Mouse (Mus musculus): ENCODE data around the gene Pax9. TPM values are rescaled to one million over a fixed set of nuclear protein-coding genes. Genes with fewer than 3 reads are reported as not detected.

The Pax9 gene
- 0.08 TPM in 2 replicates for polyA plus RNA-seq (2014; fragmentation: Nextera tagmentation; extraction: Ambion mirVana)

DNA sequence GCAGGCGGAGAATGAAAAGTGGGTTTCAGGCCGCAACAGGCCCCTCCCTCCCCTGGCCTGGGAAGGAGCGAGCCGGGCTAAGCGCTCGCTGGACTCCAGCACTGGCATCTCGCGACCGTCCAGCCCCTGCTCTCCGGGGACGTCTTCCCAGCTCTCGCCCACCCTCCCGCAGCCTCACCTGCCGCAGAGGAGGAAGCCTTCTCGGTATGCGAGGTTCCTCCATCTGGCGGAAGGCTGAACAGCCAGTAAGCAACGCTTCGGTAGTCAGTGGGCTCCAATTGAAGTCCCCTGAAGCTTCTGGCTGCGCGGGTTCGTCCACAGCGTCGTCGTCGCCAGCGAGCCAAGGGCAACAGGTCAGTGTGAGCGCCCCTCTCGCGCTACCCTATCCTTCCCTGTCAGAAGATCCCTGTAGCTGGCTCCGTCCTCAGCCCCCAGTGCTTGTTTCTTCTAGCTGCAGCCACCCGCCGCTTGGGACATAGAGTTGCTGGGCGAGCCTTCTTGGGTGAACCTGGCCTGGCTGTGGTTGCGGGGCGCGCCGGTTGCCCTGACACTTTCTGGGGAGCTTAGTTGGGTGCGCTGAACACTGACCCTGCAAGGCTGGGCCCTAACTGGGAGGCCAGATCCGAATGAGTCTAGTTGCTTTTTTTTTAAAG, at the start of gene Pax9:
TSS of gene Pax9 (plus strand) at position 341 of the 653 bp plus-strand sequence.
- DNase-seq (ENCODE audit: low spot score, missing footprints), result peak; percentile 95
- H3K27me3 ChIP-seq (ENCODE audit: control insufficient read depth, insufficient read depth, low read length), result peaks cover 98% of the 10 kb centered on the region
- no peak for ATAC-seq (ENCODE audit: low FRiP score)
- no peak within 1 kb of the TSS for H3K4me3 ChIP-seq (ENCODE audit: low read depth, low read length)
- H3K4me2 ChIP-seq, result peak within 1 kb of the TSS; percentile 29; the same call in 1 of the 2 replicates
- no peak within 1 kb of the TSS for H3K27ac ChIP-seq (ENCODE audit: low read depth, low read length)
- H3K9ac ChIP-seq (ENCODE audit: low read length), result no peak within 1 kb of the TSS
- no peaks in the 10 kb centered on the region for H3K36me3 ChIP-seq (ENCODE audit: control insufficient read depth, insufficient read depth, low read length)
- H3K4me1 ChIP-seq (ENCODE audit: control insufficient read depth, insufficient read depth, low read length), result peaks cover 15% of the 10 kb centered on the region
- no peaks in the 10 kb centered on the region; the same call in 1 of the 2 replicates for H3K9me3 ChIP-seq (ENCODE audit: control insufficient read depth, low read length)
- under 1% methylated on average over 38 of the region's 40 CpGs for WGBS

DNA sequence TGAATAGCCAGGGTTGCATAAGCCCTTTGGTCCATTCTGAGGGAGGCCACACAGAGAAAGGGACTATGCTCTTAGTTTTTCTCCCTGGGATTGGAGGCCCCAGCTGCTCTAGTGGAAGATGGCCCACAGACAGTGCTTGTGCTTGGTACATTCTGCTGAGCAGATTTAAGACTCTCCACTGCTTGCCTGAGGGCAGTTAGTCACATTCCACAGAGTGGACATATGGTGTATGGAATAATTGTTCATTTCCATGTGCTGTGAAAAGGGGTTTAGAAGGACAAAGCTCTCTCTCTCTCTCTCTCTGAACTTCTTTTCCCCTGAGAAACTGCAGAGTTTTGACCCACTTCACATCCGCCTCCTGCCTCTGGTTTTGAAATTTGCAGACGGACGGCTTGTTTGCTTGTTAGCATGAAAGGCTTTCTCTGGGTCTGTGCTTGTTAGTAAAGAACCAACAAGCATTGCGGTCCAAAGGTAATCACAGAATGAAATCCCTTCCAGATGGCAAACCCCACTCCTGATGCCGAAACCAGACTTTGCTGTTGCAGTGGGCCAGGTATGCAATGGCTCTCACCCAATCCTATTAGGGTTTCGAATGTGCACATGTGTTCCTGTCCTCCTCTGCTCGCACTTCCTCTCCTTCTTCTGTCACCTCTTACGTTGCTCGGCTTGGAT, 22.0 kb upstream of the Pax9 start:
- ATAC-seq (ENCODE audit: low FRiP score) (0 out of 2 replicates have a peak, but pooled peaks have one; percentile 38), DNase-seq (ENCODE audit: low spot score, missing footprints) (no peak)
- Histone ChIP-seq H3K27me3 (ENCODE audit: control insufficient read depth, insufficient read depth, low read length) (no peaks in the 10 kb centered on the region; the same call in 1 of the 2 replicates), H3K4me2 (no peak overlapping the region), H3K36me3 (ENCODE audit: control insufficient read depth, insufficient read depth, low read length) (no peaks in the 10 kb centered on the region), H3K27ac (ENCODE audit: low read depth, low read length) (no peak overlapping the region), H3K4me3 (ENCODE audit: low read depth, low read length) (no peak overlapping the region), H3K9me3 (ENCODE audit: control insufficient read depth, low read length) (no peaks in the 10 kb centered on the region), H3K4me1 (ENCODE audit: control insufficient read depth, insufficient read depth, low read length) (no peaks in the 10 kb centered on the region), H3K9ac (ENCODE audit: low read length) (no peak overlapping the region)
- 81% methylated on average over 9 of the region's 9 CpGs for WGBS

DNA sequence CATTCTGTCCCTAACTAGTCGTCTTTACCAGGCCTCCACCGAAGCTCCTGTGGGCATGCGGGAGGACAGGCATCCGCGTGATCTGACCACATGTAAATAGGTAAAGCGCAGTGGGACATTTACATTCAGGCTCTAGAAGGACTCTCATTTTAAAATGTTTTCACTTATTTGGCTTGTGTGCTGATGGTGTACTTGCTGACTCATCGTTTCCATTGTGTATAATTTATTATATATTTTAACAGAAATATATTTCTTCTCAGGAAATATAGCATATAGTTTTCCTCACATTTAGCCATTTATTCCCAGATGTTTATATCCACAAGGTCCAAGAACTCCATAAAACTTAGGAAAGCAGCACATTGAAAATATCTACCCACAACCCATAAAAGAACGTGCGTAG, 20.8 kb upstream of the Pax9 start:
- Histone ChIP-seq H3K4me1 (ENCODE audit: control insufficient read depth, insufficient read depth, low read length) (no peaks in the 10 kb centered on the region), H3K4me2 (no peak overlapping the region), H3K27ac (ENCODE audit: low read depth, low read length) (no peak overlapping the region), H3K9me3 (ENCODE audit: control insufficient read depth, low read length) (no peaks in the 10 kb centered on the region), H3K27me3 (ENCODE audit: control insufficient read depth, insufficient read depth, low read length) (no peaks in the 10 kb centered on the region; the same call in 1 of the 2 replicates), H3K9ac (ENCODE audit: low read length) (no peak overlapping the region), H3K4me3 (ENCODE audit: low read depth, low read length) (no peak overlapping the region), H3K36me3 (ENCODE audit: control insufficient read depth, insufficient read depth, low read length) (no peaks in the 10 kb centered on the region)
- WGBS, result 95% methylated on average over 9 of the region's 9 CpGs
- ATAC-seq (ENCODE audit: low FRiP score) (no peak), DNase-seq (ENCODE audit: low spot score, missing footprints) (no peak)

DNA sequence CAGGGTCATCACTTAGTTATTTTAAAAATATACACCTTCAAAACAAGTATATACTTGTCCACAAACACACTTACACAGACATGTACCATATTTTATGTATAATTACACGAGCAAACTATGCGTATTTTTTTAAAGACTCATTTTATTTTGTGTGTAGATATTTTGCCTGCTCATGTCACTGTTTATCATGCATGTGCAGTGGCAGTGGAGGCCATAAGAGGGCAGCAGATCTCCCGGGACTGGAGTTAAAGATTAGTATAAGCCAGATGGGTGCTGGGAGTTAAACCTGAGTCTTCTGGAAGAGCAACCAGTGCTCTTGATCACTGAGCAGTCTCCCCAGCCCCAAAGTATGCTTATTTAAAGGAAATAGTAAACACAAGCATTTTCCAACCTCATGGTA, 16.8 kb upstream of the Pax9 start:
- no peak overlapping the region for H3K9ac ChIP-seq (ENCODE audit: low read length)
- peaks cover 3% of the 10 kb centered on the region; the same call in 1 of the 2 replicates for H3K27me3 ChIP-seq (ENCODE audit: control insufficient read depth, insufficient read depth, low read length)
- DNase-seq (ENCODE audit: low spot score, missing footprints) (no peak), ATAC-seq (ENCODE audit: low FRiP score) (no peak)
- H3K9me3 ChIP-seq (ENCODE audit: control insufficient read depth, low read length), result no peaks in the 10 kb centered on the region
- H3K27ac ChIP-seq (ENCODE audit: low read depth, low read length), result no peak overlapping the region
- 35% methylated on average over 3 of the region's 3 CpGs for WGBS
- H3K4me2 ChIP-seq, result no peak overlapping the region
- no peaks in the 10 kb centered on the region for H3K36me3 ChIP-seq (ENCODE audit: control insufficient read depth, insufficient read depth, low read length)
- no peaks in the 10 kb centered on the region for H3K4me1 ChIP-seq (ENCODE audit: control insufficient read depth, insufficient read depth, low read length)
- no peak overlapping the region for H3K4me3 ChIP-seq (ENCODE audit: low read depth, low read length)

DNA sequence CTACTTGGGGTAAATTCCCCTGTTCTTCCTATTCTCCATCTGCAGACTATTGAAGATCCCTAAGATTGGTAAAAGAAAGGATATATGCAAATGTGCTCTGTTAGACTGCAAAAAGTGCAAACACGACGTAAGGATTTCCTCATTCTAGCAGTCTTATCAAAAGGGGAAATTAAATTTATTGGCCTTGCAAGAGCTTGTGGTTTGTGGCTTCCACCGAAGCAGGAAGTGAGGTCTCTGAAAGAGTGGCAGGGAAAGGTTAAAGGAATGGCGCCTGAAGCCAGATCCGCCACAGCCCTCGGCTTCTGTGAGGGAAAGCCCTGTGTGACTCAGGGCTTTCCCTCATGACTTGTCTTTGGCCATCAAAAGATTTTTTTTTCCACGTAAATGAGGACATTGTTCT, 13.9 kb upstream of the Pax9 start:
- WGBS, result 76% methylated on average over 7 of the region's 7 CpGs
- ATAC-seq (ENCODE audit: low FRiP score), result no peak
- no peak overlapping the region for H3K27ac ChIP-seq (ENCODE audit: low read depth, low read length)
- H3K27me3 ChIP-seq (ENCODE audit: control insufficient read depth, insufficient read depth, low read length), result peaks cover 31% of the 10 kb centered on the region
- no peaks in the 10 kb centered on the region for H3K9me3 ChIP-seq (ENCODE audit: control insufficient read depth, low read length)
- H3K9ac ChIP-seq (ENCODE audit: low read length), result no peak overlapping the region
- peaks cover 4% of the 10 kb centered on the region; the same call in 1 of the 2 replicates for H3K4me1 ChIP-seq (ENCODE audit: control insufficient read depth, insufficient read depth, low read length)
- no peaks in the 10 kb centered on the region for H3K36me3 ChIP-seq (ENCODE audit: control insufficient read depth, insufficient read depth, low read length)
- H3K4me2 ChIP-seq, result no peak overlapping the region
- H3K4me3 ChIP-seq (ENCODE audit: low read depth, low read length), result no peak overlapping the region
- DNase-seq (ENCODE audit: low spot score, missing footprints), result no peak

DNA sequence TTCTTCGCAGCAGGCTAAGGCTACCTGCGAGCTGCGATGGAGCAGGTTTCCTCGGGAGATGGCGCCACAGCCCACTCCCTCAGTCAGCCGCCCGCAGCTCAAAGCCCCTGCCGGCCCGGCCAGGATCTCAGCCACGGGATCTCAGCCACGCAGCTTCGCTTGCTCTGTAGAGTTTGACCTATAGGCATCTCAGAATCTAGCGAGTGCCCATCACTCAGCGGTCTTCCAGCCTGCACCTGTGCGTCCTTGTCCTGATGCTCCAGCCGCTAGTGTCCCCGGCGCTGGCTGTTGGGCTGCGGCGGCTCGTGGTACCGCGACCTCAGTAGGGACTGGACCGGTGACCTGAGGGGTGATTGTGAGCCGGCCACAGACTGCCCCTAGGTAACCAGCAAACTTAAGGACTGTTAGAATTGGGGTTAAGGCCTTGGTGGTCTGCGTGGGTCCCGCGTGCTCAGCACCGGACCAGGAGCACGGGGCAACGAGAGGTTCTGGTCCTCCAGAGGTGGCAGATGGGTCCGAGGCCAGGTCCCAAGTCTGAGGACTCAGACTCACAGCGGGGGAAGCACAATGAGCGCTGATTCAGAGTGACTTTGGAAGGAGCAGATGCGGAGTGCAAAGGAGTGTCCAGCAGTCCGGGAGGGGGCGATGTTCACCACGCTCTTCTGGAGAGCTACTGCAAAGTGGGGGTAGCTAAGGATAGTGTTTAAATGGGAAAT, 10.3 kb upstream of the Pax9 start:
- peaks cover 66% of the 10 kb centered on the region for H3K27me3 ChIP-seq (ENCODE audit: control insufficient read depth, insufficient read depth, low read length)
- DNase-seq (ENCODE audit: low spot score, missing footprints) (peak; percentile 95), ATAC-seq (ENCODE audit: low FRiP score) (peak; percentile 78)
- H3K27ac ChIP-seq (ENCODE audit: low read depth, low read length), result no peak overlapping the region
- peak overlapping the region; percentile 54 for H3K4me2 ChIP-seq
- no peaks in the 10 kb centered on the region for H3K9me3 ChIP-seq (ENCODE audit: control insufficient read depth, low read length)
- H3K9ac ChIP-seq (ENCODE audit: low read length), result no peak overlapping the region
- no peaks in the 10 kb centered on the region for H3K36me3 ChIP-seq (ENCODE audit: control insufficient read depth, insufficient read depth, low read length)
- under 1% methylated on average over 38 of the region's 38 CpGs for WGBS
- peak overlapping the region; percentile 29 for H3K4me3 ChIP-seq (ENCODE audit: low read depth, low read length)
- peaks cover 4% of the 10 kb centered on the region; the same call in 1 of the 2 replicates for H3K4me1 ChIP-seq (ENCODE audit: control insufficient read depth, insufficient read depth, low read length)

DNA sequence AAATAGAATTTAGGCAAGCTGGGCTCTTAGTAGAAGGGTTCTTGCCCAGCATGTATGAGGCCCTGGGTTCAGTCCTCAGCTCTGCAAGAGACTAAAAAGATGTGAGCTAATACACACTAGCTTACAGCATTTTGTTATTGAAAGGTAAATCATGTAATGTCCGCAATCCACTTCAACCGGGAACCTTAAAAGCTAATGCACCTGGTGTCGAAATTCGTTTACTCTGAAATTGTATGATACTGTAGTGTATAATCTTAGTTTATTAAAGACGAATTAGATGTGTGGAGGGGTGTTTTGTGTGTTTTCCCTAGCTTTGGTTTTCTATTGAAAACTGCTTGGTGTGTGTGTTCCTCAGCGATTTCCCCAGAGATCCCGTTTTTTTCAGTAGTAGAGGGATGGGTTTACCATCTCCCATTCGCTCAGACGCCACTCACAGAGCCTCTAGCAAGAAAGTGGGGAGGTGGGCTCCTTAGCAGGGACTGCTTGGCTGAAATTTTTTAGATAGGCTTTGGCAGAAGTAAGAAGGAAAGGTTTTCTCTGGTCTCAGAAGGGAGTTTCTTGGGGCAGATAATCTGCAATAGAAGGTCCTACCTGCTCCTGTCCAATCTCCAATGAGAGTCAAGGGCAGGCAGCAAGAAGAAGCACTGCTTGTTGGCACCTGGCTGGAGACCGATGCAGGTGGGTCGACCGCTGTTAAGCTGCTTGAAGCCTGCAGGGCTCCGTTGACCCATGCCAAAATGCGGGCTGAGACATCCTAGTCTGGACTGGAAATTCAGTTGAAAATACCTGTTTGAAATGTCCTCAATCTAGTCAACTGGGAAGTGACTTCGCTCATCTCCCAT, 3.7 kb upstream of the Pax9 start:
- Histone ChIP-seq H3K27ac (ENCODE audit: low read depth, low read length) (no peak overlapping the region), H3K36me3 (ENCODE audit: control insufficient read depth, insufficient read depth, low read length) (no peaks in the 10 kb centered on the region), H3K4me2 (no peak overlapping the region), H3K9ac (ENCODE audit: low read length) (no peak overlapping the region), H3K27me3 (ENCODE audit: control insufficient read depth, insufficient read depth, low read length) (peaks cover 96% of the 10 kb centered on the region), H3K4me3 (ENCODE audit: low read depth, low read length) (no peak overlapping the region), H3K9me3 (ENCODE audit: control insufficient read depth, low read length) (no peaks in the 10 kb centered on the region; the same call in 1 of the 2 replicates), H3K4me1 (ENCODE audit: control insufficient read depth, insufficient read depth, low read length) (peaks cover 4% of the 10 kb centered on the region; the same call in 1 of the 2 replicates)
- DNase-seq (ENCODE audit: low spot score, missing footprints) (peak; percentile 94), ATAC-seq (ENCODE audit: low FRiP score) (no peak)
- WGBS, result 4% methylated on average over 15 of the region's 15 CpGs

DNA sequence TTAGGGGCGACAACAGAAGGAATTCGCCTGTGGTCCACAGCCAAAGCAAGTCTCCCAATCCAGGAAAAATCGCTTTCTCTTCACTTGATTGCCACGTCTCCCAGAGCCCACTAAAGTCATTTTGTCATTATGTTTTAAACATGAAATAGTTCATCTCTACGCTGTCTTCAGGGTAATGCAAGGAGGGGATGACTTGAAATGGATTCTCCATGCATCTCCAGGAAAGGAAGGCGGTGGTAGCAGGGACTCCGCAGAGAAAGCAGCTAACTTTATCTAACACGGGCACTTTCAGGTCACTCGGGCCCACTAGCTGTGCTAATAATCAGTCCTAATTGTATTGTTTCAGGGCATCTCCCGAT, 3.1 kb upstream of the Pax9 start:
- Histone ChIP-seq H3K9ac (ENCODE audit: low read length) (no peak overlapping the region), H3K4me3 (ENCODE audit: low read depth, low read length) (no peak overlapping the region), H3K36me3 (ENCODE audit: control insufficient read depth, insufficient read depth, low read length) (no peaks in the 10 kb centered on the region), H3K9me3 (ENCODE audit: control insufficient read depth, low read length) (no peaks in the 10 kb centered on the region; the same call in 1 of the 2 replicates), H3K27me3 (ENCODE audit: control insufficient read depth, insufficient read depth, low read length) (peaks cover 96% of the 10 kb centered on the region), H3K4me1 (ENCODE audit: control insufficient read depth, insufficient read depth, low read length) (peaks cover 4% of the 10 kb centered on the region; the same call in 1 of the 2 replicates), H3K27ac (ENCODE audit: low read depth, low read length) (no peak overlapping the region), H3K4me2 (no peak overlapping the region)
- ATAC-seq (ENCODE audit: low FRiP score), result no peak
- 1% methylated on average over 10 of the region's 10 CpGs for WGBS
- DNase-seq (ENCODE audit: low spot score, missing footprints), result peak; percentile 96

Data from midbrain, embryonic 11.5 days (tissue).